Mouse (Mus musculus): ENCODE data around the gene Il5. TPM values are rescaled to one million over a fixed set of nuclear protein-coding genes. Genes with fewer than 3 reads are reported as not detected.
A peak's percentile ranks its signal among the peaks of the same experiment; 100 is the strongest.
"Not testable (repeated sequence)": the region's sequence is repeated elsewhere in the genome, so short reads cannot be mapped to it uniquely, and the experiment has no call there.

Il5 gene
- polyA plus RNA-seq, 1 experiment from 2014 or later, result not detected

- Histone ChIP-seq H3K27me3 (replicated peaks) (no peaks in the 10 kb centered on the region), H3K4me2 (replicated peaks) (no peak overlapping the region), H3K4me1 (no peaks in the 10 kb centered on the region), H3K4me3 (no peak overlapping the region), H3K36me3 (no peaks in the 10 kb centered on the region), H3K9ac (no peak overlapping the region), H3K27ac (no peak overlapping the region), H3K9me3 (no peaks in the 10 kb centered on the region)
- no peak for ATAC-seq (ENCODE audit: low FRiP score, low read depth)
- WGBS, result 88% methylated on average over 6 of the region's 6 CpGs
Observed at GRCm38 (mm10) chr11:53748614-53749013, 28.0 kb downstream of the Il5 start.

GRCm38 (mm10) chr11:53749306-53749705, 28.7 kb downstream of the Il5 start:
- Histone ChIP-seq H3K9me3 (no peaks in the 10 kb centered on the region), H3K4me1 (no peaks in the 10 kb centered on the region), H3K9ac (no peak overlapping the region), H3K4me2 (replicated peaks) (no peak overlapping the region), H3K36me3 (no peaks in the 10 kb centered on the region), H3K27ac (no peak overlapping the region), H3K4me3 (no peak overlapping the region), H3K27me3 (replicated peaks) (no peaks in the 10 kb centered on the region)
- no peak for ATAC-seq (ENCODE audit: low FRiP score, low read depth)
- WGBS, result 72% methylated on average over 4 of the region's 4 CpGs

GRCm38 (mm10) chr11:53749716-53750352, 29.2 kb downstream of the Il5 start:
- Histone ChIP-seq H3K4me2 (replicated peaks) (no peak overlapping the region), H3K27me3 (replicated peaks) (no peaks in the 10 kb centered on the region), H3K36me3 (no peaks in the 10 kb centered on the region), H3K9ac (no peak overlapping the region), H3K27ac (no peak overlapping the region), H3K4me3 (no peak overlapping the region), H3K4me1 (no peaks in the 10 kb centered on the region), H3K9me3 (no peaks in the 10 kb centered on the region)
- WGBS, result 46% methylated on average over 5 of the region's 5 CpGs
- ATAC-seq (ENCODE audit: low FRiP score, low read depth), result no peak

GRCm38 (mm10) chr11:53755011-53755595, 34.5 kb downstream of the Il5 start:
- 85% methylated on average over 12 of the region's 12 CpGs for WGBS
- Histone ChIP-seq H3K9ac (no peak overlapping the region), H3K27me3 (replicated peaks) (peaks cover 14% of the 10 kb centered on the region), H3K4me2 (replicated peaks) (no peak overlapping the region), H3K36me3 (no peaks in the 10 kb centered on the region), H3K4me1 (no peaks in the 10 kb centered on the region), H3K27ac (no peak overlapping the region), H3K4me3 (no peak overlapping the region), H3K9me3 (no peaks in the 10 kb centered on the region)
- ATAC-seq (ENCODE audit: low FRiP score, low read depth), result no peak

- H3K4me2 ChIP-seq (replicated peaks), result no peak overlapping the region
- H3K9ac ChIP-seq, result no peak overlapping the region
- no peaks in the 10 kb centered on the region for H3K4me1 ChIP-seq
- H3K36me3 ChIP-seq, result no peaks in the 10 kb centered on the region
- ATAC-seq (ENCODE audit: low FRiP score, low read depth), result no peak
- no peak overlapping the region for H3K27ac ChIP-seq
- WGBS, result 85% methylated on average over 4 of the region's 4 CpGs
- H3K27me3 ChIP-seq (replicated peaks), result peaks cover 37% of the 10 kb centered on the region
- H3K4me3 ChIP-seq, result no peak overlapping the region
- no peaks in the 10 kb centered on the region for H3K9me3 ChIP-seq
Observed at GRCm38 (mm10) chr11:53757612-53758011, 37.0 kb downstream of the Il5 start.

- peaks cover 39% of the 10 kb centered on the region for H3K27me3 ChIP-seq (replicated peaks)
- not testable (repeated sequence) for H3K9me3 ChIP-seq; ATAC-seq (ENCODE audit: low FRiP score, low read depth); H3K4me1 ChIP-seq; H3K4me3 ChIP-seq; H3K36me3 ChIP-seq; H3K9ac ChIP-seq; H3K4me2 ChIP-seq (replicated peaks); H3K27ac ChIP-seq
- WGBS, result 88% methylated on average over 9 of the region's 9 CpGs
Observed at GRCm38 (mm10) chr11:53758033-53758432, 37.4 kb downstream of the Il5 start.

- H3K4me3 ChIP-seq, result no peak overlapping the region
- H3K27me3 ChIP-seq (replicated peaks), result peaks cover 45% of the 10 kb centered on the region
- H3K27ac ChIP-seq, result no peak overlapping the region
- H3K9me3 ChIP-seq, result no peaks in the 10 kb centered on the region
- peaks cover 12% of the 10 kb centered on the region for H3K4me1 ChIP-seq
- no peak overlapping the region for H3K4me2 ChIP-seq (replicated peaks)
- H3K9ac ChIP-seq, result no peak overlapping the region
- no peaks in the 10 kb centered on the region for H3K36me3 ChIP-seq
- 44% methylated on average over 6 of the region's 6 CpGs for WGBS
- ATAC-seq (ENCODE audit: low FRiP score, low read depth), result no peak
Observed at GRCm38 (mm10) chr11:53758791-53759351, 38.3 kb downstream of the Il5 start.

- Histone ChIP-seq H3K4me1 (peaks cover 14% of the 10 kb centered on the region), H3K27me3 (replicated peaks) (peaks cover 45% of the 10 kb centered on the region), H3K4me2 (replicated peaks) (peak overlapping the region; percentile 12; the same call in 1 of the 2 replicates), H3K27ac (no peak overlapping the region), H3K36me3 (no peaks in the 10 kb centered on the region), H3K4me3 (no peak overlapping the region), H3K9me3 (no peaks in the 10 kb centered on the region), H3K9ac (no peak overlapping the region)
- ATAC-seq (ENCODE audit: low FRiP score, low read depth), result no peak
- WGBS, result 12% methylated on average over 22 of the region's 22 CpGs
Observed at GRCm38 (mm10) chr11:53759545-53760406, 39.2 kb downstream of the Il5 start.

GRCm38 (mm10) chr11:53761284-53761683, 40.7 kb downstream of the Il5 start:
- no peak overlapping the region for H3K4me3 ChIP-seq
- H3K36me3 ChIP-seq, result no peaks in the 10 kb centered on the region
- no peak overlapping the region for H3K27ac ChIP-seq
- WGBS, result 80% methylated on average over 5 of the region's 5 CpGs
- no peak overlapping the region for H3K9ac ChIP-seq
- H3K4me1 ChIP-seq, result peaks cover 14% of the 10 kb centered on the region
- H3K27me3 ChIP-seq (replicated peaks), result peaks cover 48% of the 10 kb centered on the region
- ATAC-seq (ENCODE audit: low FRiP score, low read depth), result no peak
- no peak overlapping the region for H3K4me2 ChIP-seq (replicated peaks)
- no peaks in the 10 kb centered on the region for H3K9me3 ChIP-seq

GRCm38 (mm10) chr11:53761822-53762221, 41.2 kb downstream of the Il5 start:
- ATAC-seq (ENCODE audit: low FRiP score, low read depth), result no peak
- Histone ChIP-seq H3K27me3 (replicated peaks) (peaks cover 48% of the 10 kb centered on the region), H3K27ac (no peak overlapping the region), H3K9me3 (no peaks in the 10 kb centered on the region), H3K36me3 (no peaks in the 10 kb centered on the region), H3K4me3 (no peak overlapping the region), H3K4me1 (peaks cover 14% of the 10 kb centered on the region), H3K9ac (no peak overlapping the region), H3K4me2 (replicated peaks) (no peak overlapping the region)
- WGBS, result 71% methylated on average over 2 of the region's 2 CpGs

- Histone ChIP-seq H3K9me3 (no peaks in the 10 kb centered on the region), H3K36me3 (no peaks in the 10 kb centered on the region), H3K4me1 (peaks cover 14% of the 10 kb centered on the region), H3K9ac (no peak overlapping the region), H3K4me2 (replicated peaks) (peak overlapping the region; percentile 78), H3K27me3 (replicated peaks) (peaks cover 48% of the 10 kb centered on the region), H3K27ac (no peak overlapping the region), H3K4me3 (no peak overlapping the region)
- ATAC-seq (ENCODE audit: low FRiP score, low read depth), result no peak
- 81% methylated on average over 2 of the region's 2 CpGs for WGBS
Observed at GRCm38 (mm10) chr11:53762426-53762825, 41.8 kb downstream of the Il5 start.

GRCm38 (mm10) chr11:53762827-53763495, 42.4 kb downstream of the Il5 start:
- H3K4me2 ChIP-seq (replicated peaks), result peak overlapping the region; percentile 78
- no peak overlapping the region for H3K27ac ChIP-seq
- peak overlapping the region; percentile 31 for H3K4me3 ChIP-seq
- peak overlapping the region; percentile 41; the same call in 1 of the 2 replicates for H3K9ac ChIP-seq
- peaks cover 48% of the 10 kb centered on the region for H3K27me3 ChIP-seq (replicated peaks)
- peak; percentile 21 for ATAC-seq (ENCODE audit: low FRiP score, low read depth)
- H3K36me3 ChIP-seq, result no peaks in the 10 kb centered on the region
- WGBS, result 9% methylated on average over 23 of the region's 23 CpGs
- H3K9me3 ChIP-seq, result no peaks in the 10 kb centered on the region
- peaks cover 14% of the 10 kb centered on the region for H3K4me1 ChIP-seq
